Mouse (Mus musculus) activated CD4-positive, CD25-positive, alpha-beta regulatory T cell (primary cell): ENCODE measurements around the gene Manea. TPM values are rescaled to one million over a fixed set of nuclear protein-coding genes. Genes with fewer than 3 reads are reported as not detected.

ENCODE experiments used
- polyA plus RNA-seq, 2 experiments: library from polyadenylated mRNA; unstranded; fragments of 100-300 nt; shearing (Covaris generic); gene quantifications; one replicate each; pipeline ENCODE4 v1.2.1; 2017

The Manea gene
- 1 to 10 TPM; 7.2 to 9.5 TPM for polyA plus RNA-seq

GRCm38 (mm10) chr4:26346443-26347106, at the start of gene Manea:
TSS of gene Manea (minus strand) at chr4:26346891.

